Mouse (Mus musculus): ENCODE results near the gene Pomgnt2. TPM values are rescaled to one million over a fixed set of nuclear protein-coding genes. Genes with fewer than 3 reads are reported as not detected.

Pomgnt2 gene
- polyA plus RNA-seq, 2 experiments, result 14.6 to 20.3 TPM

- Histone ChIP-seq H3K9ac (ENCODE audit: low read depth, low read length, severe bottlenecking) (no peak overlapping the region), H3K36me3 (ENCODE audit: control insufficient read depth, insufficient read depth, low read length) (no peaks in the 10 kb centered on the region), H3K4me2 (replicated peaks; ENCODE audit: low read depth, low read length, severe bottlenecking) (no peak overlapping the region), H3K27me3 (ENCODE audit: control insufficient read depth, insufficient read depth, low read length) (no peaks in the 10 kb centered on the region), H3K4me3 (replicated peaks; ENCODE audit: low read length) (no peak overlapping the region), H3K4me1 (ENCODE audit: control insufficient read depth, insufficient read depth, low read length) (no peaks in the 10 kb centered on the region), H3K9me3 (ENCODE audit: control insufficient read depth, low read length) (no peaks in the 10 kb centered on the region), H3K27ac (replicated peaks; ENCODE audit: low read depth, low read length) (no peak overlapping the region)
- ATAC-seq (ENCODE audit: low FRiP score, low read depth) (no peak), DNase-seq (ENCODE audit: low spot score) (no peak)
- TF ChIP-seq POLR2A (IDR thresholded peaks at IDR 0.05; ENCODE audit: borderline replicate concordance, extremely low read depth, insufficient read depth, insufficient read length), result no peak
- 79% methylated on average over 2 of the region's 2 CpGs for WGBS
These were observed 9.3 kb upstream of the Pomgnt2 start for GRCm38 (mm10) chr9:122006175-122006574.

- DNase-seq (ENCODE audit: low spot score), result no peak
- Histone ChIP-seq H3K27ac (replicated peaks; ENCODE audit: low read depth, low read length) (no peak overlapping the region), H3K4me2 (replicated peaks; ENCODE audit: low read depth, low read length, severe bottlenecking) (no peak overlapping the region), H3K4me3 (replicated peaks; ENCODE audit: low read length) (no peak overlapping the region), H3K9me3 (ENCODE audit: control insufficient read depth, low read length) (no peaks in the 10 kb centered on the region), H3K27me3 (ENCODE audit: control insufficient read depth, insufficient read depth, low read length) (no peaks in the 10 kb centered on the region), H3K4me1 (ENCODE audit: control insufficient read depth, insufficient read depth, low read length) (no peaks in the 10 kb centered on the region), H3K9ac (ENCODE audit: low read depth, low read length, severe bottlenecking) (no peak overlapping the region), H3K36me3 (ENCODE audit: control insufficient read depth, insufficient read depth, low read length) (no peaks in the 10 kb centered on the region)
- ATAC-seq (ENCODE audit: low FRiP score, low read depth), result no peak
- 68% methylated on average over 4 of the region's 4 CpGs for WGBS
- no peak for TF ChIP-seq POLR2A (IDR thresholded peaks at IDR 0.05; ENCODE audit: borderline replicate concordance, extremely low read depth, insufficient read depth, insufficient read length)
These were observed 1.1 kb upstream of the Pomgnt2 start for GRCm38 (mm10) chr9:121997978-121998377.

GRCm38 (mm10) chr9:121995508-121996131, 1.3 kb downstream of the Pomgnt2 start:
- WGBS, result under 1% methylated on average over 41 of the region's 53 CpGs
- H3K27me3 ChIP-seq (ENCODE audit: control insufficient read depth, insufficient read depth, low read length), result no peaks in the 10 kb centered on the region
- no peaks in the 10 kb centered on the region for H3K36me3 ChIP-seq (ENCODE audit: control insufficient read depth, insufficient read depth, low read length)
- H3K4me3 ChIP-seq (replicated peaks; ENCODE audit: low read length), result peak overlapping the region; percentile 89
- peak overlapping the region; percentile 95 for H3K4me2 ChIP-seq (replicated peaks; ENCODE audit: low read depth, low read length, severe bottlenecking)
- no peaks in the 10 kb centered on the region for H3K9me3 ChIP-seq (ENCODE audit: control insufficient read depth, low read length)
- H3K9ac ChIP-seq (ENCODE audit: low read depth, low read length, severe bottlenecking), result peak overlapping the region; percentile 73
- TF ChIP-seq POLR2A (IDR thresholded peaks at IDR 0.05; ENCODE audit: borderline replicate concordance, extremely low read depth, insufficient read depth, insufficient read length), result no peak
- ATAC-seq (ENCODE audit: low FRiP score, low read depth), result peak; percentile 86
- no peak overlapping the region for H3K27ac ChIP-seq (replicated peaks; ENCODE audit: low read depth, low read length)
- no peaks in the 10 kb centered on the region for H3K4me1 ChIP-seq (ENCODE audit: control insufficient read depth, insufficient read depth, low read length)
- peak; percentile 79 for DNase-seq (ENCODE audit: low spot score)

- H3K36me3 ChIP-seq (ENCODE audit: control insufficient read depth, insufficient read depth, low read length), result no peaks in the 10 kb centered on the region
- no peaks in the 10 kb centered on the region for H3K4me1 ChIP-seq (ENCODE audit: control insufficient read depth, insufficient read depth, low read length)
- H3K4me2 ChIP-seq (replicated peaks; ENCODE audit: low read depth, low read length, severe bottlenecking), result peak overlapping the region; percentile 95
- H3K4me3 ChIP-seq (replicated peaks; ENCODE audit: low read length), result peak overlapping the region; percentile 89
- no peak overlapping the region for H3K27ac ChIP-seq (replicated peaks; ENCODE audit: low read depth, low read length)
- TF ChIP-seq POLR2A (IDR thresholded peaks at IDR 0.05; ENCODE audit: borderline replicate concordance, extremely low read depth, insufficient read depth, insufficient read length), result no peak
- ATAC-seq (ENCODE audit: low FRiP score, low read depth) (no peak), DNase-seq (ENCODE audit: low spot score) (no peak)
- H3K9ac ChIP-seq (ENCODE audit: low read depth, low read length, severe bottlenecking), result peak overlapping the region; percentile 73
- no peaks in the 10 kb centered on the region for H3K27me3 ChIP-seq (ENCODE audit: control insufficient read depth, insufficient read depth, low read length)
- H3K9me3 ChIP-seq (ENCODE audit: control insufficient read depth, low read length), result no peaks in the 10 kb centered on the region
- WGBS, result 19% methylated on average over 9 of the region's 10 CpGs
These were observed 1.8 kb downstream of the Pomgnt2 start for GRCm38 (mm10) chr9:121995077-121995476.

GRCm38 (mm10) chr9:121993047-121993446, 3.9 kb downstream of the Pomgnt2 start:
- ATAC-seq (ENCODE audit: low FRiP score, low read depth), result no peak
- Histone ChIP-seq H3K36me3 (ENCODE audit: control insufficient read depth, insufficient read depth, low read length) (no peaks in the 10 kb centered on the region; the same call in 1 of the 2 replicates), H3K9ac (ENCODE audit: low read depth, low read length, severe bottlenecking) (no peak overlapping the region), H3K27ac (replicated peaks; ENCODE audit: low read depth, low read length) (no peak overlapping the region), H3K4me2 (replicated peaks; ENCODE audit: low read depth, low read length, severe bottlenecking) (no peak overlapping the region), H3K9me3 (ENCODE audit: control insufficient read depth, low read length) (no peaks in the 10 kb centered on the region), H3K4me1 (ENCODE audit: control insufficient read depth, insufficient read depth, low read length) (no peaks in the 10 kb centered on the region), H3K27me3 (ENCODE audit: control insufficient read depth, insufficient read depth, low read length) (no peaks in the 10 kb centered on the region), H3K4me3 (replicated peaks; ENCODE audit: low read length) (no peak overlapping the region)
- no peak for DNase-seq (ENCODE audit: low spot score)
- 48% methylated on average over 3 of the region's 3 CpGs for WGBS
- no peak for TF ChIP-seq POLR2A (IDR thresholded peaks at IDR 0.05; ENCODE audit: borderline replicate concordance, extremely low read depth, insufficient read depth, insufficient read length)

Data from limb, embryonic 14.5 days (tissue).